Comparison of ENCODE assay signal across 9 mouse cellular contexts in genomic region chr4:124672347-124673320, GRCm38 (mm10). TPM values are rescaled to one million over a fixed set of nuclear protein-coding genes. Genes with fewer than 3 reads are reported as not detected.
DNase-seq lines count a peak whose midpoint lies in the region; ATAC-seq and TF ChIP-seq lines count a peak whose summit lies in the region.
"Had no signal": no experiment of that assay in that cellular context is flagged by ENCODE, and none has a peak within 500 bp of the region (broad histone marks: within the 10 kb centered on the region; RNA-seq: fewer than 3 reads in every experiment).

No protein-coding gene starts in this region.

- H3K9me3 ChIP-seq in hindbrain, embryonic 12.5 days (replicated peaks) = no peaks in the 10 kb centered on the region
- no peaks in the 10 kb centered on the region for H3K9me3 ChIP-seq in neural tube, embryonic 13.5 days
- H3K9me3 ChIP-seq in lung, postnatal 0 days (ENCODE audit: low read length) = no peaks in the 10 kb centered on the region

- peaks cover 36% of the 10 kb centered on the region for H3K27me3 ChIP-seq in hindbrain, embryonic 12.5 days
- peaks cover 62% of the 10 kb centered on the region for H3K27me3 ChIP-seq in neural tube, embryonic 13.5 days
- peaks cover 16% of the 10 kb centered on the region; the same call in 1 of the 2 replicates for H3K27me3 ChIP-seq in lung, postnatal 0 days (replicated peaks; ENCODE audit: insufficient read depth, low read length)

- H3K36me3 ChIP-seq in hindbrain, embryonic 12.5 days = peaks cover 6% of the 10 kb centered on the region
- peaks cover 4% of the 10 kb centered on the region for H3K36me3 ChIP-seq in neural tube, embryonic 13.5 days
- no peaks in the 10 kb centered on the region for H3K36me3 ChIP-seq in lung, postnatal 0 days (ENCODE audit: insufficient read depth, low read length)

- no peak overlapping the region for H3K27ac ChIP-seq in left cerebral cortex, adult 2 months
- peak overlapping the region; percentile 56 for H3K27ac ChIP-seq in hindbrain, embryonic 12.5 days
- peak overlapping the region; percentile 71 for H3K27ac ChIP-seq in neural tube, embryonic 13.5 days (replicated peaks)
- H3K27ac ChIP-seq in lung, postnatal 0 days (ENCODE audit: low read length) = no peak overlapping the region
- H3K27ac ChIP-seq: liver, embryonic 14.5 days had no signal

- DNase-seq in left cerebral cortex, adult 2 months (ENCODE audit: extremely low spot score in 1 of 2, low spot score in 2 of 2) = peak; percentile 31 to 36
- DNase-seq in left cerebral cortex, adult 18-20 months (ENCODE audit: low spot score in 2 of 2) = no peak
- peak; percentile 60 for DNase-seq in cerebellum, adult 8-10 months
- DNase-seq in gastrocnemius, adult 8-10 months (ENCODE audit: low spot score in 2 of 2) = no peak
- no peak for DNase-seq in kidney, adult 8-10 months
- DNase-seq in lung, postnatal 0 days (ENCODE audit: low spot score) = no peak

- TF ChIP-seq EP300 in lung, postnatal 0 days (IDR thresholded peaks at IDR 0.05) = no peak

- peak overlapping the region; percentile 51 for H3K4me2 ChIP-seq in hindbrain, embryonic 12.5 days (replicated peaks)
- peak overlapping the region; percentile 50 for H3K4me2 ChIP-seq in neural tube, embryonic 13.5 days
- no peak overlapping the region for H3K4me2 ChIP-seq in lung, postnatal 0 days (replicated peaks; ENCODE audit: low read depth, low read length)

- no peak overlapping the region for H3K9ac ChIP-seq in hindbrain, embryonic 12.5 days
- H3K9ac ChIP-seq in neural tube, embryonic 13.5 days = peak overlapping the region; percentile 57
- H3K9ac ChIP-seq in lung, postnatal 0 days (replicated peaks; ENCODE audit: low read depth) = no peak overlapping the region
- H3K9ac ChIP-seq: liver, embryonic 14.5 days had no signal

- intact Hi-C loops in left cerebral cortex, adult 2 months (cut with DNase I) = loop anchor here (5.0 kb wide), 1 partner anchor 275 kb away; no protein-coding TSS in a partner anchor

- 2% methylated on average over 25 of the region's 31 CpGs for WGBS in hindbrain, embryonic 12.5 days
- 2% methylated on average over 29 of the region's 31 CpGs for WGBS in neural tube, embryonic 13.5 days
- 6% methylated on average over 25 of the region's 31 CpGs for WGBS in lung, postnatal 0 days

- no peak; the same call in 1 of the 2 replicates for TF ChIP-seq CTCF in left cerebral cortex, adult 2 months (IDR thresholded peaks at IDR 0.05)
- no peak for TF ChIP-seq CTCF in lung, postnatal 0 days (IDR thresholded peaks at IDR 0.05)

- ATAC-seq in hindbrain, embryonic 12.5 days (ENCODE audit: low FRiP score) = peak; percentile 46
- ATAC-seq in neural tube, embryonic 13.5 days (ENCODE audit: low read depth) = peak; percentile 45
- ATAC-seq in lung, postnatal 0 days = no peak

- H3K4me1 ChIP-seq in hindbrain, embryonic 12.5 days = peaks cover 55% of the 10 kb centered on the region
- peaks cover 54% of the 10 kb centered on the region for H3K4me1 ChIP-seq in neural tube, embryonic 13.5 days (replicated peaks)
- H3K4me1 ChIP-seq in lung, postnatal 0 days (ENCODE audit: insufficient read depth, low read depth, low read length) = no peaks in the 10 kb centered on the region

- peak overlapping the region; percentile 12 for H3K4me3 ChIP-seq in left cerebral cortex, adult 2 months
- peak overlapping the region; percentile 12 for H3K4me3 ChIP-seq in hindbrain, embryonic 12.5 days
- H3K4me3 ChIP-seq in neural tube, embryonic 13.5 days = peak overlapping the region; percentile 12; the same call in 1 of the 2 replicates
- H3K4me3 ChIP-seq in lung, postnatal 0 days (ENCODE audit: low read depth, low read length) = no peak overlapping the region

RNA-seq across cellular contexts. Expression of gene Pou3f1, which starts 16.0 kb away (rescaled TPM):
- 10 to 100 TPM; 16.9 to 18.8 TPM for total RNA-seq in left cerebral cortex, adult 2 months (2021)
- total RNA-seq in left cerebral cortex, adult 18-20 months (2021) = 10 to 100 TPM; 17.1 to 17.3 TPM
- polyA plus RNA-seq in hindbrain, embryonic 12.5 days (2016; fragmentation: Nextera tagmentation; extraction: Ambion mirVana) = 24.2 and 24.4 TPM in 2 replicates
- 8.0 and 8.7 TPM in 2 replicates for polyA plus RNA-seq in neural tube, embryonic 13.5 days (2015; fragmentation: Nextera tagmentation; extraction: Ambion mirVana)
- under 1 TPM; 0.19 to 0.34 (median 0.28) TPM for total RNA-seq in gastrocnemius, adult 8-10 months (2022)
- 0.10 and 0.14 TPM in 2 replicates for polyA plus RNA-seq in lung, postnatal 0 days (2015; fragmentation: Nextera tagmentation; extraction: Ambion mirVana)

RNA-seq across cellular contexts. Expression of gene Utp11, which starts 20.8 kb away (rescaled TPM):
- total RNA-seq in left cerebral cortex, adult 2 months (2021) = 10 to 100 TPM; 13.3 to 15.7 TPM
- 10 to 100 TPM; 15.0 to 15.3 TPM for total RNA-seq in left cerebral cortex, adult 18-20 months (2021)
- polyA plus RNA-seq in hindbrain, embryonic 12.5 days (2016; fragmentation: Nextera tagmentation; extraction: Ambion mirVana) = 60.7 and 68.8 TPM in 2 replicates
- 49.2 and 54.2 TPM in 2 replicates for polyA plus RNA-seq in neural tube, embryonic 13.5 days (2015; fragmentation: Nextera tagmentation; extraction: Ambion mirVana)
- total RNA-seq in gastrocnemius, adult 8-10 months (2022) = 10 to 100 TPM; 14.0 to 20.8 (median 18.7) TPM
- 37.4 and 48.8 TPM in 2 replicates for polyA plus RNA-seq in lung, postnatal 0 days (2015; fragmentation: Nextera tagmentation; extraction: Ambion mirVana)

RNA-seq across cellular contexts. Expression of gene Fhl3, which starts 27.9 kb away (rescaled TPM):
- 1 to 10 TPM; 1.4 to 2.2 TPM for total RNA-seq in left cerebral cortex, adult 2 months (2021)
- total RNA-seq in left cerebral cortex, adult 18-20 months (2021) = 1 to 10 TPM; 1.3 TPM
- 3.3 and 6.8 TPM in 2 replicates for polyA plus RNA-seq in hindbrain, embryonic 12.5 days (2016; fragmentation: Nextera tagmentation; extraction: Ambion mirVana)
- 2.6 and 2.9 TPM in 2 replicates for polyA plus RNA-seq in neural tube, embryonic 13.5 days (2015; fragmentation: Nextera tagmentation; extraction: Ambion mirVana)
- total RNA-seq in gastrocnemius, adult 8-10 months (2022) = 100 to 1,000 TPM; 240 to 437 (median 328) TPM
- 5.2 and 5.8 TPM in 2 replicates for polyA plus RNA-seq in lung, postnatal 0 days (2015; fragmentation: Nextera tagmentation; extraction: Ambion mirVana)

RNA-seq across cellular contexts. Expression of gene Sf3a3, which starts 41.9 kb away (rescaled TPM):
- total RNA-seq in left cerebral cortex, adult 2 months (2021) = 10 to 100 TPM; 33.0 to 35.6 TPM
- total RNA-seq in left cerebral cortex, adult 18-20 months (2021) = 10 to 100 TPM; 33.9 to 42.3 TPM
- 157 and 164 TPM in 2 replicates for polyA plus RNA-seq in hindbrain, embryonic 12.5 days (2016; fragmentation: Nextera tagmentation; extraction: Ambion mirVana)
- 101 and 115 TPM in 2 replicates for polyA plus RNA-seq in neural tube, embryonic 13.5 days (2015; fragmentation: Nextera tagmentation; extraction: Ambion mirVana)
- total RNA-seq in gastrocnemius, adult 8-10 months (2022) = 10 to 100 TPM in 2 of 4 experiments, 1 to 10 TPM in 2; 9.5 to 12.8 (median 10.2) TPM
- 49.1 and 57.1 TPM in 2 replicates for polyA plus RNA-seq in lung, postnatal 0 days (2015; fragmentation: Nextera tagmentation; extraction: Ambion mirVana)

Comparison
In these comparisons a context has a peak if more than half of its experiments do, and no peak if none do; other contexts are left out.
1. DNase-seq: peak in left cerebral cortex, adult 2 months (2 of 2) and cerebellum, adult 8-10 months (single experiment); none in left cerebral cortex, adult 18-20 months (0 of 2), gastrocnemius, adult 8-10 months (0 of 2), kidney, adult 8-10 months (0 of 2) and lung, postnatal 0 days (single experiment).
2. H3K27ac ChIP-seq: peak in hindbrain, embryonic 12.5 days (single experiment) and neural tube, embryonic 13.5 days (single experiment); none in left cerebral cortex, adult 2 months (single experiment) and lung, postnatal 0 days (single experiment).
3. RNA of gene Pou3f1, which starts 16.0 kb away (total RNA-seq): 16.9 to 18.8 TPM in left cerebral cortex, adult 2 months and 17.1 to 17.3 TPM in left cerebral cortex, adult 18-20 months; 0.19 to 0.34 TPM in gastrocnemius, adult 8-10 months; every median in the first group is over 10 times any median in the second.
4. RNA of gene Fhl3, which starts 27.9 kb away (total RNA-seq): 240 to 437 TPM in gastrocnemius, adult 8-10 months; 1.4 to 2.2 TPM in left cerebral cortex, adult 2 months and 1.3 TPM in left cerebral cortex, adult 18-20 months; every median in the first group is over 10 times any median in the second.